Mouse (Mus musculus) lung, adult 18-20 months (tissue): ENCODE data around the gene Cyp27a1.

Source experiments
- DNase-seq, 2 experiments: peaks; one replicate each; pipeline ENCODE4 v3.0.0; 2022; ENCODE audit warnings: mixed read lengths in 2 of 2

The Cyp27a1 gene

DNA sequence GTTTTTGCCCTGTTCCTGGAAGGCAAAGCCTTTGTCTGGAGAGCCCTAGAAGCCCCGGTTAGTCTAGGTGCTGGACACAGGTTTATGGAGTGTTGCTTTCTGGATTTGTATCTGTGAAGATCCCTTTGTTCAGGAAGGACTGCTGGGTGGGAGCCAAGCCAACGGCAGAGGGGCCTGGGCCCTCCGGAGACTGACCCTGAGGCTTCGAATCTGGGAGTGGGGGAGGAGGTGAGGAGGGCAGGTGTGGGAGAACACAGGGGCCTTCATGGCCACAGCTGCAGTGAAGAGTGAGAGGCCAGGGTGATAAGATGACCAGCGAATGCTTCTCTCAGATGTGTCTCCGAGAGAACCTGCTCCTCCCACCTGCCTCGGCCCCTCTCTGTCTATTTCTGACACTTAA, 60.7 kb downstream of the Cyp27a1 start:
- no peak for DNase-seq

DNA sequence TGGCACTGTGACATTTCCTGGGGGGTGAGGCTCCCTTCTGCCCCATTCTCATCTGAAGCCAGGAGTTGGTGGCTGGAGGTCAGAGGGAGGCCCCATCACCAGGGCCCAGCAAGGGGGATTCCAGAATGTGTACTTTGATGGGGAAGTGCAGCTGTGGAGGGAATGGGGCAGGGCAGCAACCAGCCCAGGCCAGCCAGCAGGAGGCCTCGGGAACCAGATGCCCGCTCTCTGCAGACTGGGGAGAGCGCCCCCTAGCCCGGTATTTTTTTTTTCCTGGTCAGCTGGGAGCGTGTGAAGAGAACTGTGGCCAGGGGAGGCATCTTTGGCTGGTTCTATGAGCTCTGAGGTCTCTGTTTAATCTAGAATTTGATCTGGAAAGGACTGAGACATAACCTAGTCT, 62.4 kb downstream of the Cyp27a1 start:
- DNase-seq = no peak

DNA sequence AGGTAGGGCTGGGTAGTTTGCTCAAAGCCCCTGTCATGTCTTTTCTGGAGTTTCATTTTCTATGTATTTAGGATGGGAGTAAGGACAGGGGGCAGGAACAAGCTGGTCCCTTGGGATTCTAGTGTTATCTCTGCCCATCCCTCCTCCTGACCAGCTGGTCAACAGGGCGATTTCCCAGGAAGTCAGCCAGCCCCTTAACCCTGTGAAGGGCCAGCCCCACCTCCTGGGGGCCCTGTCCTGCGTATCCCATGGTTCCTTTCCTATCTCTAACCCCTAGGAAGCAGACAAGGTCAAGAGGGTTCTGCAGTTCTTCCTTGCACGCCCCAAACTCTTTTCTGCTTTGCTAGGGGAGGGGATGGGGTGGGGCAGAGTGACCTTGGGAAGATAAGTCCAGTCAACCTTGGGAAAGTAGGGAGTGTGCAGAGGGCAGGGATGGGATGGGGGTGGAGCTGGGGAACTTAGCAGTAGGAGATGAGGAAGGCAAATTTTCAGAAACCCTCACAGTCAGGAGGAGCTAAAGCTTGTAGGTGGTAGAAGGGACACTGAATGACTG, 65.6 kb downstream of the Cyp27a1 start:
- no peak for DNase-seq

DNA sequence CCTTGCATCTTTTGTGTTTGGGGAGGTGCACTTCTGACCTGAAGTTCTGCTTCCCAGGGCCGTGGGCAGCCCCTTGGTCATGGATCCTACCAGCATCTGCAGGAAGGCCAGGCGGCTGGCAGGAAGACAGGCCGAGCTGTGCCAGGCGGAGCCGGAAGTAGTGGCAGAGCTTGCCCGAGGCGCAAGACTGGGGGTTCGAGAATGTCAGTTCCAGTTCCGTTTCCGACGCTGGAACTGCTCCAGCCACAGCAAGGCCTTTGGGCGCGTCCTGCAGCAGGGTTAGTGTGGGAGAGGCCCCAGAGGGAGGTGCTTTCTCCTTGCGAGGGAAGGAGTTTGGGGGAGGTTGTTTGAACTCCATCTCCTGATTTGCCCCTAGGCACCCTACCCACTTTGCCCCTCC, 68.7 kb downstream of the Cyp27a1 start:
- no peak for DNase-seq

DNA sequence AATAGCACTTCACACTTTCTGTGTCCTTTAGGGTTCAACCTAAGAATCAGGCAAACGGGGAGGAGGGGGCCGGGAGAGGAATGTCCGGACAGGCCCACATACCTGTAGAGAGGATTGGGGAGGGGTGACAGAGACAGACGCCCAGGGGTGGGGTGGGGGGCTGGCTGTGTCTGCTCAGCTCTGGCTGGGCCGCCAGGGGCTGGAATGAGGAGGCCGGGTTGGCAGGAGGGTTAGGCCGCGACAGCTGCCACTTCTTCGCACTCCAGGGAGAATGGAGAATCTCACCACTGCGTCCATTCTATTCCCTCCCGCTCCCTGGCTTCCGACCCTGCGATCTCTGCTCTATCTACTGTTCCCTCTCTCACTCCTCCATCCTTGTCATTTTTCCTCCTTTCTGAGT, 70.2 kb downstream of the Cyp27a1 start:
- no peak for DNase-seq

DNA sequence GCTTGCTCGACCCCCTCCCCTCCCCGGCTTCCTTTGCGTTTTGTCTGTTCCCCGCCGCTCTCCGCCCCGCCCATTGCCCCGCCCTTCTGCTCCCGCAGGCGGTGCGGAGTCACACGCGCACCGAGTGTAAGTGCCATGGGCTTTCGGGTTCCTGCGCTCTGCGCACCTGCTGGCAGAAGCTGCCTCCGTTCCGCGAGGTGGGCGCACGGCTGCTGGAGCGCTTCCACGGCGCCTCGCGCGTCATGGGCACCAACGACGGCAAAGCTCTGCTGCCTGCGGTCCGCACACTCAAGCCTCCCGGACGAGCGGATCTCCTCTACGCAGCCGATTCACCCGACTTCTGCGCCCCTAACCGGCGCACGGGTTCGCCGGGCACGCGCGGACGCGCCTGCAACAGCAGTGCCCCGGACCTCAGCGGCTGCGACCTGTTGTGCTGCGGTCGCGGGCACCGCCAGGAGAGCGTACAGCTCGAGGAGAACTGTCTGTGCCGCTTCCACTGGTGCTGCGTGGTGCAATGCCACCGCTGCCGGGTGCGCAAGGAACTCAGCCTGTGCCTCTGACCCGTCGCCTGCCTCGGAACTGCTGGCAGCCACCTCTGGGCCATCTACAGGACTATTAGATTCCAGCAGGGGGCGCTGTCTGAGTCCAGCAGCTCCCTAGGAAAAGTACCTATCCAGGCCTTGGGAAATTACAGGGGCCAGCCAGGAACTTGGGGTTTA, 70.8 kb downstream of the Cyp27a1 start:
- peak in 1 of 2 experiments; percentile 46 for DNase-seq
